In the genomic region with DNA sequence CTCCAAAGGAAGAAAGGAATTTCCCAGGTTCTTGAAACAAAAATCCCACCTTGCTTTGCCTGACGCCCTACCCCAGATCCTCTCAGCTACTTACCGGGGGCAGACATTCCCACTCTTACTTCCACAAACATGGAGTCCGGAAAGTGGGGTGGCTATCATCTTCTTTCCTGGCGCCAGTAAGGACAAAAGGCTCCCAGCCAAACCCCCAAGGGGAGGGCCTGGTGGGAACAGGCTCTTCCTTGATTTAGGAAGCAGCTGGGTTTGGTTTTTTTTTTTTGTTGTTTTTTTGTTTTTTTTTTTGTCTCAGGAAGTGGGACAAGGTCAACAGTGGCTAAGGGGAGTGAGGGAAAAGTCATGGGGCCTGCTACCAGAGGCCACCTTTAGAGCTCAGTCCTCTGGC, we compare ENCODE assay signal across 10 mouse cellular contexts. TPM values are rescaled to one million over a fixed set of nuclear protein-coding genes. Genes with fewer than 3 reads are reported as not detected.
DNase-seq lines count a peak whose midpoint lies in the region; ATAC-seq lines count a peak whose summit lies in the region.
"Had no signal": no experiment of that assay in that cellular context is flagged by ENCODE, and none has a peak within 500 bp of the region (broad histone marks: within the 10 kb centered on the region; RNA-seq: fewer than 3 reads in every experiment).

No protein-coding gene starts in this region.

- no peaks in the 10 kb centered on the region for H3K9me3 ChIP-seq in kidney, embryonic 15.5 days (replicated peaks)

- no peak overlapping the region for H3K4me3 ChIP-seq in kidney, embryonic 15.5 days (replicated peaks)

- peaks cover 35% of the 10 kb centered on the region for H3K4me1 ChIP-seq in kidney, embryonic 15.5 days

- H3K4me2 ChIP-seq in kidney, embryonic 15.5 days = 0 out of 2 replicates have a peak overlapping the region, but pooled peaks have one; percentile 17

- peak overlapping the region; percentile 45 for H3K27ac ChIP-seq in kidney, embryonic 15.5 days

- no peak for ATAC-seq in kidney, embryonic 15.5 days (replicated peaks; ENCODE audit: low FRiP score)

- WGBS in kidney, embryonic 15.5 days = 44% methylated on average over 4 of the region's 4 CpGs

- H3K27me3 ChIP-seq in kidney, embryonic 15.5 days = no peaks in the 10 kb centered on the region

- no peaks in the 10 kb centered on the region for H3K36me3 ChIP-seq in kidney, embryonic 15.5 days

- DNase-seq in adrenal gland, adult 2 months = peak; percentile 79
- DNase-seq in adrenal gland, adult 18-20 months (ENCODE audit: low spot score in 2 of 2) = no peak
- peak; percentile 88 for DNase-seq in heart, adult 8-10 months (ENCODE audit: low spot score)
- DNase-seq in lung, postnatal 25 days (ENCODE audit: low spot score) = peak; percentile 77
- no peak for DNase-seq in left cerebral cortex, adult 18-20 months (ENCODE audit: low spot score in 2 of 2)
- DNase-seq in layer of hippocampus, postnatal 25 days (ENCODE audit: extremely low spot score in 1 of 2, low spot score in 1 of 2) = no peak
- no peak for DNase-seq in retina, embryonic 14.5 days (ENCODE audit: low spot score)

- H3K9ac ChIP-seq in kidney, embryonic 15.5 days = no peak overlapping the region

RNA-seq across cellular contexts. Expression of a gene that starts 10.2 kb away (rescaled TPM):
- 10 to 100 TPM; 28.1 to 58.7 TPM for total RNA-seq in adrenal gland, adult 2 months (2021)
- polyA plus RNA-seq in adrenal gland, adult 2 months (2012; rRNA removed) = 44.3 and 60.6 TPM in 2 replicates
- total RNA-seq in adrenal gland, adult 18-20 months (2021) = 10 to 100 TPM; 32.4 to 33.4 TPM
- 10 to 100 TPM; 56.7 to 79.2 (median 64.0) TPM for total RNA-seq in heart, adult 8-10 months (2022)
- 0.82 and 1.1 TPM in 2 replicates for polyA plus RNA-seq in kidney, embryonic 15.5 days (2015; fragmentation: Nextera tagmentation; extraction: Ambion mirVana)
- under 1 TPM in 1 of 2 experiments, not detected in 1; 0.19 TPM for total RNA-seq in left cerebral cortex, adult 18-20 months (2021)
- total RNA-seq in layer of hippocampus, postnatal 25 days (2021) = not detected

RNA-seq across cellular contexts. Expression of a gene that starts 23.3 kb away (rescaled TPM):
- 10 to 100 TPM in 1 of 2 experiments, 1 to 10 TPM in 1; 7.8 to 13.5 TPM for total RNA-seq in adrenal gland, adult 2 months (2021)
- 12.1 and 16.9 TPM in 2 replicates for polyA plus RNA-seq in adrenal gland, adult 2 months (2012; rRNA removed)
- 10 to 100 TPM; 10.8 to 20.2 TPM for total RNA-seq in adrenal gland, adult 18-20 months (2021)
- total RNA-seq in heart, adult 8-10 months (2022) = 1 to 10 TPM in 3 of 4 experiments, under 1 TPM in 1; 0.92 to 2.6 (median 1.5) TPM
- polyA plus RNA-seq in kidney, embryonic 15.5 days (2015; fragmentation: Nextera tagmentation; extraction: Ambion mirVana) = 7.8 and 11.0 TPM in 2 replicates
- total RNA-seq in left cerebral cortex, adult 18-20 months (2021) = 10 to 100 TPM; 77.6 to 89.6 TPM
- 10 to 100 TPM; 80.5 to 82.4 TPM for total RNA-seq in layer of hippocampus, postnatal 25 days (2021)

RNA-seq across cellular contexts. Expression of a gene that starts 36.8 kb away (rescaled TPM):
- 10 to 100 TPM in 1 of 2 experiments, 1 to 10 TPM in 1; 9.8 to 12.3 TPM for total RNA-seq in adrenal gland, adult 2 months (2021)
- polyA plus RNA-seq in adrenal gland, adult 2 months (2012; rRNA removed) = 14.4 and 17.5 TPM in 2 replicates
- total RNA-seq in adrenal gland, adult 18-20 months (2021) = 10 to 100 TPM in 1 of 2 experiments, 1 to 10 TPM in 1; 8.8 to 13.0 TPM
- total RNA-seq in heart, adult 8-10 months (2022) = 1 to 10 TPM; 2.6 to 4.7 (median 4.3) TPM
- polyA plus RNA-seq in kidney, embryonic 15.5 days (2015; fragmentation: Nextera tagmentation; extraction: Ambion mirVana) = 14.0 and 14.2 TPM in 2 replicates
- total RNA-seq in left cerebral cortex, adult 18-20 months (2021) = 100 to 1,000 TPM; 128 to 158 TPM
- total RNA-seq in layer of hippocampus, postnatal 25 days (2021) = 100 to 1,000 TPM; 149 TPM

RNA-seq across cellular contexts. Expression of a gene that starts 49.6 kb away (rescaled TPM):
- not detected for total RNA-seq in adrenal gland, adult 2 months (2021)
- not detected in 2 replicates for polyA plus RNA-seq in adrenal gland, adult 2 months (2012; rRNA removed)
- total RNA-seq in adrenal gland, adult 18-20 months (2021) = not detected
- not detected for total RNA-seq in heart, adult 8-10 months (2022)
- not detected in 2 replicates for polyA plus RNA-seq in kidney, embryonic 15.5 days (2015; fragmentation: Nextera tagmentation; extraction: Ambion mirVana)
- not detected for total RNA-seq in left cerebral cortex, adult 18-20 months (2021)
- total RNA-seq in layer of hippocampus, postnatal 25 days (2021) = not detected
- total RNA-seq: left cerebral cortex, postnatal 36 days had no signal
- polyA plus RNA-seq: stomach, embryonic 14.5 days had no signal

RNA-seq across cellular contexts. Expression of a gene that starts 56.1 kb away (rescaled TPM):
- total RNA-seq in adrenal gland, adult 2 months (2021) = not detected
- polyA plus RNA-seq in adrenal gland, adult 2 months (2012; rRNA removed) = not detected in 2 replicates
- total RNA-seq in adrenal gland, adult 18-20 months (2021) = not detected
- not detected for total RNA-seq in heart, adult 8-10 months (2022)
- 3.6 TPM in 1 of 2 replicates, not detected in the other for polyA plus RNA-seq in kidney, embryonic 15.5 days (2015; fragmentation: Nextera tagmentation; extraction: Ambion mirVana)
- not detected for total RNA-seq in left cerebral cortex, adult 18-20 months (2021)
- total RNA-seq in layer of hippocampus, postnatal 25 days (2021) = not detected
- total RNA-seq: left cerebral cortex, postnatal 36 days had no signal

Comparison
In these comparisons a context has a peak if more than half of its experiments do, and no peak if none do; other contexts are left out.
1. DNase-seq: peak in adrenal gland, adult 2 months (single experiment), heart, adult 8-10 months (single experiment) and lung, postnatal 25 days (single experiment); none in adrenal gland, adult 18-20 months (0 of 2), left cerebral cortex, adult 18-20 months (0 of 2), layer of hippocampus, postnatal 25 days (0 of 2) and retina, embryonic 14.5 days (single experiment).
2. RNA of a gene that starts 10.2 kb away (total RNA-seq): 56.7 to 79.2 TPM in heart, adult 8-10 months, 28.1 to 58.7 TPM in adrenal gland, adult 2 months and 32.4 to 33.4 TPM in adrenal gland, adult 18-20 months; 0.19 TPM in left cerebral cortex, adult 18-20 months and not detected in layer of hippocampus, postnatal 25 days; every median in the first group is over 10 times any median in the second.
3. RNA of a gene that starts 36.8 kb away (total RNA-seq): 128 to 158 TPM in left cerebral cortex, adult 18-20 months and 149 TPM in layer of hippocampus, postnatal 25 days; 8.8 to 13.0 TPM in adrenal gland, adult 18-20 months, 9.8 to 12.3 TPM in adrenal gland, adult 2 months and 2.6 to 4.7 TPM in heart, adult 8-10 months; every median in the first group is over 4 times any median in the second.